Mouse (Mus musculus) adrenal gland, postnatal 0 days (tissue): Measurements from ENCODE around the gene Trim24. TPM values are rescaled to one million over a fixed set of nuclear protein-coding genes. Genes with fewer than 3 reads are reported as not detected.

Source experiments
- polyA plus RNA-seq: library from polyadenylated mRNA; unstranded; fragments of >200 nt; fragmentation: Nextera tagmentation; extraction: Ambion mirVana; gene quantifications from 2 replicates; pipeline ENCODE4 v1.2.1, GENCODE M21; 2015

Gene Trim24
- 9.7 and 12.5 TPM in 2 replicates for polyA plus RNA-seq

DNA sequence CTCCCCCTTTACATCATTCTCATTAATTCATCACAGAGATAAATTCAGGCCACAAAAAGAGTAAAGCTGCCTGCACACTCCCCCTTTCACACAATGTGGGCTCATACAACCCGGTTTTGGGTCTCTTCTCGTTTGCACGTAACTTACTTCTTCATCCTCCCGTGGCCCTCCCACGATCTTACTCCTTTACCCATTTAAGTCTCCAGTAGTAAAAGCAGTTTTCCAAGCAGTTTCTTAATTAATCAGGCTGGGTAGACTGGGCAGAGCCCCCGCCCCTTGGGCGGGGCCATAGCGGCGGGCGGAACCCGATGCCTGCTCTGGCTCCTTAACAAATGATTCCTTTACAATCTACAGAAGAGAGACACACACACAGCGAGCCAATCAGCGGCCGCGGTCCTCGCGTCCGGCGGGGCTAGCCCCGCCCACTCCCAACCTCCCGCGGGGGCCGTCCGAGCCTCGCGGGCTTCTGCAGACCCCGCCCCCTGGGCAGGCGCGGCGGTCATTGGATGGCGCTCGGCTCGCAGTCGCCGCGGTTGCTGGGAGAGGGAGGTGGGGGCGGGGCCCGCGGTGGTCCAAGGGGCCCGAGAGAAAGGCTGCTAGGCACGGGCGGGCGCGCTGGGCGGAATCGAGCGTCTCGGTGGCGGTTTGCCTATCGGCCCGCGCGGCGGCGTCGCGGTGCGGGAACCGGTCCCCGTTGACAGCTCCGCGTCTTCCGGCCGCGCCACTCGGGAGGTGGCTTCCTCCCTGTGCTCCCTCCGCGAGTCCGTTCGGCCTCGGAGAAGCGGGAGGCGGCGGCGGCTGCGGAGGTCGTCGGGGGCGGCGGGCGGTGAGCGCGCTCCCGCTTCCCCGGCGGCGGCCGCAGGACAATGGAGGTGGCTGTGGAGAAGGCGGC lies at the start of gene Trim24:
TSS of gene Trim24 (plus strand) at position 567 of the 892 bp plus-strand sequence.

Other genes with a start within 250 kb of the Trim24 start
- 3.5 and 3.8 TPM in 2 replicates for gene Svopl, start 176.2 kb downstream of the Trim24 start, polyA plus RNA-seq
- 0.68 and 0.91 TPM in 2 replicates for gene Tmem213, start 238.4 kb downstream of the Trim24 start, polyA plus RNA-seq